Mouse (Mus musculus) kidney, postnatal 0 days (tissue): ENCODE results near the gene Tmem161a. TPM values are rescaled to one million over a fixed set of nuclear protein-coding genes. Genes with fewer than 3 reads are reported as not detected.

Experiments
- ATAC-seq: fragments of 200-750 bp; cut with Nextera tagmentation; replicated peaks from 2 replicates; pipeline ENCODE4 v1.8.0; 2017; ENCODE audit warnings: low read depth, moderate number of reproducible peaks, moderate TSS enrichment, moderate library complexity; ENCODE audit not compliant: low FRiP score
- DNase-seq: peaks from one replicate; pipeline ENCODE4 v3.0.0-alpha.2; 2016; ENCODE audit warnings: low spot score
- H3K27ac ChIP-seq: fragments of 300-500 bp; sonication (generic); 2 replicates; pipeline ENCODE4 v1.5.1; 2014; ENCODE audit warnings: mild to moderate bottlenecking
- H3K27me3 ChIP-seq: fragments of 300-500 bp; sonication (generic); 2 replicates; pipeline ENCODE4 v1.6.1; 2014; ENCODE audit warnings: low read length, mixed read lengths; ENCODE audit not compliant: insufficient read depth
- H3K36me3 ChIP-seq: fragments of 300-500 bp; sonication (generic); 2 replicates; pipeline ENCODE4 v1.6.1; 2014; ENCODE audit warnings: low read length, mixed read lengths; ENCODE audit not compliant: insufficient read depth
- H3K4me1 ChIP-seq: fragments of 300-500 bp; sonication (generic); replicated peaks from 2 replicates; pipeline ENCODE4 v1.6.1; 2014; ENCODE audit warnings: antibody characterized with exemption, low read length, mixed read lengths; ENCODE audit not compliant: insufficient read depth
- H3K4me2 ChIP-seq: fragments of 300-500 bp; sonication (generic); 2 replicates; pipeline ENCODE4 v1.6.1; 2014; ENCODE audit warnings: mild to moderate bottlenecking, low read length, moderate library complexity, mixed read lengths
- H3K4me3 ChIP-seq: fragments of 300-500 bp; sonication (generic); replicated peaks from 2 replicates; pipeline ENCODE4 v1.5.1; 2014; ENCODE audit warnings: low read depth, low read length
- H3K9ac ChIP-seq: fragments of 300-500 bp; sonication (generic); 2 replicates; pipeline ENCODE4 v1.6.1; 2014; ENCODE audit warnings: low read depth, low read length
- H3K9me3 ChIP-seq: fragments of 300-500 bp; sonication (generic); replicated peaks from 2 replicates; pipeline ENCODE4 v1.6.1; 2016; ENCODE audit warnings: low read length, inconsistent platforms, mixed read lengths
- CTCF ChIP-seq: IDR thresholded peaks from 2 replicates; pipeline ENCODE4 v1.5.1; 2016; ENCODE audit warnings: antibody characterized with exemption, low read depth, mild to moderate bottlenecking, moderate library complexity
- WGBS: fragments of 180-500 bp; shearing (Covaris S2); extraction: QIAGEN DNeasy Blood & Tissue Kit; methylation state at CpG from one replicate; pipeline ENCODE4 v1.1.7; 2014; 5-methylcytosine and 5-hydroxymethylcytosine counted together
- polyA plus RNA-seq: library from polyadenylated mRNA; unstranded; fragments of >200 nt; fragmentation: Nextera tagmentation; extraction: Ambion mirVana; gene quantifications from 2 replicates; pipeline ENCODE4 v1.2.1, GENCODE M21; 2015

Gene Tmem161a
- 52.3 and 62.4 TPM in 2 replicates for polyA plus RNA-seq

DNA sequence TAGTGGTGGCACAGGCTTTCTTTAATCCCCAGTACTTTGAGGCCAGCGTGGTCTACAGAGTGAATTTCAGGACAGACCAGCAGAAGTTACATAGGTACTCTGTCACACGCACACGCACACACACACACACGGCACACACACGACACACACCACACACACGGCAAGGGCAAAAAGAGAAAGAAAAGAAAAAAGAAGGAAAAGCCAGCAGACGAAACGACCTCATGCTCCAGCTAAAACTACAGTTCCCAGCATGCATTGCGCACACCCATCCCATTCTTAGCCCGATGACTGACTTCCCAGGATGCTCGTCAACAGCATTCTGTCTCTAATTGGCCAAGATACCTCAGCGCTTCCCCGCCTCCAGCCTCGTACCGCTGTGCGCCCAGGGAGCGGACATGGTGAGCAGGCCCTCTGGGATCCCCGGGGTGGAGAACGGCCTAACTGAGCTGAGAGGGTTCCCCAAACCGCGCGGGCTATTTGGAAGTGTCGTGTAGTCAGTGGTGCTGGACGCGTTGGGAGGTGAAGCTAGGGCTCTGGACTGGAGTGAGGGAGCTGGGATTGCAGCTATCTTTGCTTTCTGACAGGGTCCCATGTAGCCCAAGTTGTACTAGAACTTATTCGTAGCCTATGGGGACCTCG, at the start of gene Tmem161a:
Gene Tmem161a, plus strand, starts transcription at position 314 of the 639 bp plus-strand sequence.
- H3K4me2 ChIP-seq: peak within 1 kb of the TSS; percentile 56
- H3K27ac ChIP-seq: no peak within 1 kb of the TSS
- WGBS: 2% methylated on average over 27 of the region's 27 CpGs
- H3K4me3 ChIP-seq: peak within 1 kb of the TSS; percentile 49
- H3K4me1 ChIP-seq: no peaks in the 10 kb centered on the region
- TF ChIP-seq CTCF: no peak
- no peaks in the 10 kb centered on the region for H3K27me3 ChIP-seq
- H3K36me3 ChIP-seq: 0 out of 2 replicates have a peak, but pooled peaks cover 5% of the 10 kb centered on the region
- DNase-seq (peak; percentile 99), ATAC-seq (peak; percentile 94)
- peak within 1 kb of the TSS; percentile 58 for H3K9ac ChIP-seq
- H3K9me3 ChIP-seq: no peaks in the 10 kb centered on the region

GRCm38 (mm10) chr8:70122863-70123262, 49.3 kb upstream of the Tmem161a start:
- ATAC-seq: peak; percentile 37; the same call in 1 of the 2 replicates
- H3K27me3 ChIP-seq: peaks cover 18% of the 10 kb centered on the region
- no peak overlapping the region for H3K4me2 ChIP-seq

DNA sequence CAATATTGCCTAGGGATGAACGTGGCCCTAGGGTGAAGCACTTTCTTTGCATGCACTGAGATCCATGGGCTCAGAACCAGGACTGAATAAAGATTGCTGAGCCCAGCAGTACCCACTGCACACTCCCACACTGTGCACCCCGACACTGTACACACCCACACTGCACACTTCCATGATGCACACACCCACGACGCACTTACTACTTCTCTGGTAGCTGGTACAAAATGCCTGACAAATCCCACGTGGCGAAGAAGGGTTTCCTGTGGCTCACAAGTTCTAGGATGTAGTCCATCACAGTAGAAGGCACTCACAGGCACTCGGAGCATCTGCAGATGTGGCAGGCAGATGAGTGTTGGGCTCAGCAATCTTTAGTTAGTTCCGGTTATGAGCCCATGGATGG, 47.2 kb upstream of the Tmem161a start:
- Histone ChIP-seq H3K9me3 (no peaks in the 10 kb centered on the region), H3K27ac (no peak overlapping the region), H3K9ac (no peak overlapping the region), H3K27me3 (0 out of 2 replicates have a peak, but pooled peaks cover under 1% of the 10 kb centered on the region), H3K4me3 (no peak overlapping the region), H3K4me2 (no peak overlapping the region), H3K36me3 (no peaks in the 10 kb centered on the region), H3K4me1 (no peaks in the 10 kb centered on the region)
- DNase-seq (no peak), ATAC-seq (no peak)
- WGBS: 57% methylated on average over 8 of the region's 8 CpGs
- TF ChIP-seq CTCF: no peak

More at GRCm38 (mm10) chr8:70122863-70123262, 49.3 kb upstream of the Tmem161a start:
- Histone ChIP-seq H3K4me3 (no peak overlapping the region), H3K9me3 (no peaks in the 10 kb centered on the region), H3K36me3 (no peaks in the 10 kb centered on the region), H3K9ac (no peak overlapping the region), H3K27ac (no peak overlapping the region), H3K4me1 (no peaks in the 10 kb centered on the region)
- WGBS: 51% methylated on average over 2 of the region's 2 CpGs
- DNase-seq: peak; percentile 11
- peak; percentile 61 for TF ChIP-seq CTCF

GRCm38 (mm10) chr8:70128435-70128834, 43.7 kb upstream of the Tmem161a start:
- TF ChIP-seq CTCF: no peak
- no peak overlapping the region for H3K4me3 ChIP-seq
- H3K4me2 ChIP-seq: no peak overlapping the region
- no peaks in the 10 kb centered on the region for H3K9me3 ChIP-seq
- H3K4me1 ChIP-seq: peaks cover 3% of the 10 kb centered on the region; the same call in 1 of the 2 replicates
- H3K27me3 ChIP-seq: no peaks in the 10 kb centered on the region
- DNase-seq (no peak), ATAC-seq (no peak)
- WGBS: 73% methylated on average over 3 of the region's 3 CpGs
- H3K36me3 ChIP-seq: no peaks in the 10 kb centered on the region
- no peak overlapping the region for H3K9ac ChIP-seq
- no peak overlapping the region for H3K27ac ChIP-seq

GRCm38 (mm10) chr8:70129309-70129952, 42.7 kb upstream of the Tmem161a start:
- Histone ChIP-seq H3K4me2 (no peak overlapping the region), H3K27me3 (no peaks in the 10 kb centered on the region), H3K9ac (no peak overlapping the region), H3K27ac (no peak overlapping the region), H3K4me1 (peaks cover 3% of the 10 kb centered on the region; the same call in 1 of the 2 replicates), H3K36me3 (peaks cover 8% of the 10 kb centered on the region), H3K4me3 (no peak overlapping the region), H3K9me3 (no peaks in the 10 kb centered on the region)
- WGBS: 56% methylated on average over 9 of the region's 9 CpGs
- no peak for DNase-seq
- no peak for TF ChIP-seq CTCF
- no peak for ATAC-seq

- no peak overlapping the region for H3K27ac ChIP-seq
- peaks cover 13% of the 10 kb centered on the region for H3K36me3 ChIP-seq
- H3K9ac ChIP-seq: no peak overlapping the region
- no peaks in the 10 kb centered on the region for H3K9me3 ChIP-seq
- no peak for DNase-seq
- H3K4me3 ChIP-seq: no peak overlapping the region
- H3K27me3 ChIP-seq: no peaks in the 10 kb centered on the region
- 91% methylated on average over 3 of the region's 3 CpGs for WGBS
- no peak for TF ChIP-seq CTCF
- H3K4me1 ChIP-seq: peaks cover 3% of the 10 kb centered on the region; the same call in 1 of the 2 replicates
- H3K4me2 ChIP-seq: no peak overlapping the region
- no peak for ATAC-seq
These were observed 42.1 kb upstream of the Tmem161a start for GRCm38 (mm10) chr8:70130066-70130465.
